In the genomic region with DNA sequence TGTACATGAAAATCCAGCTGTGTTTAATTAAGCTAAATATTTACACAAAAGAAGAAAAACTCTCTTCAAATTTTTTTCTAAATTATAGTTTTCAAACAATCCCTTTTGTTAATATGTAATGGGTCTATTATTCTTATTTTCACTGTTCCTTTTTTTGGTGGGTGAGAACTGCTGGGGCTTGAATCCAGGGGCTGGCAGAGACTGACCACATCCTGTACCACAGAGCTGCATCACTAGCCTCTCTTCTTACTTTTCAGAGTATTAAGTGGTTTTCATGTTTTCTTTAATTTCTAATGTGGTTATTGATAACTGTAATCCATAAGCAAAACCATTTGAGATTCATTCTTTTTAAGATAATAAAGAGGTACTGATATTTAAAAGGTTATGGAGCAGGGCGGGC, we compare ENCODE assay signal across 1 mouse cellular context.
TF ChIP-seq lines count a peak whose summit lies in the region.

No protein-coding gene starts in this region.

TF ChIP-seq in CH12.LX, 34 proteins besides CTCF, POLR2A, EP300 and RAD21 (continued from another document):
- no peak for TF ChIP-seq ZMIZ1 (IDR thresholded peaks at IDR 0.05; ENCODE audit: low read depth, low read length)
